Mouse (Mus musculus) heart, embryonic 16.5 days (tissue): ENCODE measurements at regions not wholly inside any gene's neighbourhood (a gene's known extent, or its start where the extent isn't known, plus 50 kb on each side); places are given as distances from the start of the nearest gene placed in this dataset.

ENCODE experiments used
- ATAC-seq: fragments of 200-750 bp; cut with Nextera tagmentation; replicated peaks from 2 replicates; pipeline ENCODE4 v1.8.0; 2017; ENCODE audit warnings: moderate number of reproducible peaks; ENCODE audit not compliant: insufficient read depth, low FRiP score; ENCODE audit errors: extremely low read depth
- H3K27ac ChIP-seq: fragments of 300-500 bp; sonication (generic); 2 replicates; pipeline ENCODE4 v1.5.1; 2014; ENCODE audit warnings: mild to moderate bottlenecking, low read length, control low read depth, moderate library complexity
- H3K27me3 ChIP-seq: fragments of 300-500 bp; sonication (generic); 2 replicates; pipeline ENCODE4 v1.6.1; 2014; ENCODE audit warnings: low read length, mixed read lengths; ENCODE audit not compliant: control insufficient read depth, insufficient read depth
- H3K36me3 ChIP-seq: fragments of 300-500 bp; sonication (generic); 2 replicates; pipeline ENCODE4 v1.6.1; 2014; ENCODE audit not compliant: control insufficient read depth, insufficient read depth
- H3K4me1 ChIP-seq: fragments of 300-500 bp; sonication (generic); 2 replicates; pipeline ENCODE4 v1.6.1; 2014; ENCODE audit warnings: low read length, mixed read lengths; ENCODE audit not compliant: control insufficient read depth, insufficient read depth
- H3K4me2 ChIP-seq: fragments of 300-500 bp; sonication (generic); 2 replicates; pipeline ENCODE4 v1.6.1; 2014; ENCODE audit warnings: low read depth, mild to moderate bottlenecking, control low read depth, low read length
- H3K4me3 ChIP-seq: fragments of 300-500 bp; sonication (generic); 2 replicates; pipeline ENCODE4 v1.5.1; 2014; ENCODE audit warnings: mild to moderate bottlenecking, control low read depth, low read length
- H3K9ac ChIP-seq: fragments of 300-500 bp; sonication (generic); 2 replicates; pipeline ENCODE4 v1.6.1; 2014; ENCODE audit warnings: low read length, control low read depth
- H3K9me3 ChIP-seq: fragments of 300-500 bp; sonication (generic); replicated peaks from 2 replicates; pipeline ENCODE4 v1.6.1; 2016; ENCODE audit warnings: low read length; ENCODE audit not compliant: control insufficient read depth
- WGBS: fragments of 180-500 bp; shearing (Covaris S2); extraction: QIAGEN DNeasy Blood & Tissue Kit; methylation state at CpG from one replicate; pipeline ENCODE4 v1.1.7; 2014; 5-methylcytosine and 5-hydroxymethylcytosine counted together

- 84% methylated on average over 2 of the region's 2 CpGs for WGBS
- H3K4me1 ChIP-seq = no peaks in the 10 kb centered on the region
These were observed 143.4 kb downstream of the Dhx35 start for GRCm38 (mm10) chr2:158937948-158938565.

DNA sequence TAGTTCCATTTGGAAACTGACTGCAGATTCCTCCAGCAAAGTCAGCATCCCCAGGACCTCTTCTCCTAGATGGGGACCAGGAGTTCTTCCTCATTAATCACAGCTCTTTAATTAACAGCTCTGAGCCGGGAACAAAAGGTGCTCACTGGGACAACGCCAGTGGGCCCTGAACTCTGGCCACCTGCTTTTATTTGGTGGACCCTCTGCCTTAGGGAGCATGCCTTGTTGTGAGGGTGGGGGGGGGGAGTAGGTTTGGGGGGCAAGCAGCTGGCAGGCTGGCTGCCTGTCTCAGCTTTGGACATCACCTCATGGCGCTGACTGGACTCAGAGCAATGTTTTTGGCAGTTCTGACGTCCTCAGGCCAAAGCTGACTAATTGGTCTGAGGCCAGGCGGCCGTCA is 154.8 kb downstream of the Dhx35 start:
- WGBS = 45% methylated on average over 6 of the region's 6 CpGs
- H3K27ac ChIP-seq = no peak overlapping the region
- no peaks in the 10 kb centered on the region for H3K4me1 ChIP-seq
- H3K4me3 ChIP-seq = no peak overlapping the region
- no peak for ATAC-seq
- no peak overlapping the region for H3K9ac ChIP-seq
- no peaks in the 10 kb centered on the region for H3K27me3 ChIP-seq
- no peak overlapping the region for H3K4me2 ChIP-seq
- H3K9me3 ChIP-seq = no peaks in the 10 kb centered on the region
- H3K36me3 ChIP-seq = no peaks in the 10 kb centered on the region

More at GRCm38 (mm10) chr2:158937948-158938565, 143.4 kb downstream of the Dhx35 start:
- Histone ChIP-seq H3K36me3 (no peaks in the 10 kb centered on the region), H3K9me3 (peaks cover 6% of the 10 kb centered on the region; the same call in 1 of the 2 replicates), H3K9ac (no peak overlapping the region), H3K4me3 (no peak overlapping the region), H3K27ac (no peak overlapping the region), H3K4me2 (no peak overlapping the region), H3K27me3 (no peaks in the 10 kb centered on the region)
- no peak for ATAC-seq

GRCm38 (mm10) chr2:158951061-158951460 is 156.5 kb downstream of the Dhx35 start:
- Histone ChIP-seq H3K36me3 (no peaks in the 10 kb centered on the region), H3K9me3 (no peaks in the 10 kb centered on the region), H3K4me1 (no peaks in the 10 kb centered on the region), H3K9ac (no peak overlapping the region), H3K4me3 (no peak overlapping the region), H3K27me3 (no peaks in the 10 kb centered on the region), H3K27ac (no peak overlapping the region), H3K4me2 (no peak overlapping the region)
- 28% methylated on average over 3 of the region's 3 CpGs for WGBS
- no peak for ATAC-seq

DNA sequence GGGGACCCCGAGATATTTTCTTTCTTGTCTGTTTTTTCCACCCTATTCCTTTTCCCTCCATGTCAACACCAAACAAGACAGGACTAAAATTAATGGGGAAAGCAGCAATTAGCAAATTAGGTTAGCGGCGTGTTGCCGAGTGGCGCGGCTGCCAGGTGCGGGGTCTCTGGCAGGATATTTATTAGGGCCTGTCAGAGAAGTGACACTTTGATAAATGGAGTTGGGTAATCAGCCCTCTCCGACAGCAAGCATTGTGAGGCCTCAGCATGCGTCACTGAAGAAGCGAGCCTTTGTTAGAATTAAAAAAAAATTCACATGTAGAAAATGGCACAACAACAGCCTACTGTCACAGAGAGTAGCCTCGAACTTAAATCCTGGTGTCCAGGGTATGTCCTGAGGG is 162.3 kb downstream of the Dhx35 start:
- Histone ChIP-seq H3K4me2 (no peak overlapping the region), H3K9ac (no peak overlapping the region), H3K4me1 (no peaks in the 10 kb centered on the region), H3K36me3 (no peaks in the 10 kb centered on the region), H3K4me3 (no peak overlapping the region), H3K27me3 (no peaks in the 10 kb centered on the region), H3K27ac (no peak overlapping the region), H3K9me3 (no peaks in the 10 kb centered on the region)
- WGBS = 72% methylated on average over 11 of the region's 11 CpGs
- ATAC-seq = no peak

DNA sequence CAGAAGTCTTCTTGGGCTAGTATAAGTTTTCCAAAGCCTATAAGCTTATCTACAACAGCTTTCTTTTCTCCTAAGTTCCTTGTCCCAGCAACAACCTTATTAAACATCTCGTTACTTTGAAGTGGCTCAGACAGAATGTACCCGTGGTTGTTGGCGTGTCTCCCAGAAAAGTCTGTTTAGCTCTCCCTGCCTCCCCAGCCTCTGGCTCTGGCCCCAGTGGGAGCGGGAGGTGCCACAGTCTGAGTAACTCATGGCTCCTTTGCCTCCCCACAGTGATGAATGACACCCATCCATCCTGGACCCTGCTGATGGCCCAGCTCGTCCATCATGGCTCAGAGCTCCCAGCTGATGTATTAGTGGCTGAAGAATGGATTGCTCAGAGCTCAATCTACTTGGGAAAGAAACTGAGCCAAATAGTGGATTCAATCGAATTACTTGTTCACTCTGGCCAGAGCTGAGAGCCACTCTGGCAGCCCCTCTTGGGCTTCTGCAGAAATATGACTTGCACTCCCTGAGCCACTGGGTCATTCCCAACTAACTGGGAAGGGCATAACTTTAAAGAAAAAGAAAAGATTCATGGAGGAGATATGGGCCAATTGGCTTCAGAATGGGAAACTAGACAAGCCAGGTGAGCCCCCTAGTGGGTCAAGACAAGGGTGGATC is 170.5 kb downstream of the Dhx35 start:
- Histone ChIP-seq H3K4me3 (no peak overlapping the region), H3K4me1 (no peaks in the 10 kb centered on the region), H3K9ac (no peak overlapping the region), H3K4me2 (no peak overlapping the region), H3K27me3 (no peaks in the 10 kb centered on the region), H3K27ac (no peak overlapping the region), H3K36me3 (no peaks in the 10 kb centered on the region), H3K9me3 (no peaks in the 10 kb centered on the region)
- no peak for ATAC-seq
- 47% methylated on average over 6 of the region's 6 CpGs for WGBS

DNA sequence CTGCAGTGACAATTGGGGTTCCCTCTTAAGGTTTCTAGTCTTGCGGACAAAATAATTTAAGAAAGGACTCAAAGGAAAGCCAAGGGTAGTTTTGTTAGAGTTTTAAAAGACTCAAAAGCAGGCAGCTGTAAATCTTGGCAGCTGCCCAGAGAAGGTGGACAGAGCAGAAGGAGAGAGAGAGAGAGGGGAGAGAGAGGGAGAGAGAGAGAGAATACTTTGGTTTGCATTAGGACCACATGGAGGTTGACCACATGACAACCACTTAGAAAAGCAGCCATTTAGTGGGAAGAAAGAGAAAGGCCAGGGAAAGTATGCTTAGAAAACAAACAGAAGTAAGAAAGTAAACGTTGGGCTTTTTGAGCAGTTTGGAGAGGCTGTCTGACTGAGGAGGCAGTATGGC is 177.6 kb downstream of the Dhx35 start:
- WGBS = 52% methylated on average over 2 of the region's 2 CpGs

GRCm38 (mm10) chr2:158985529-158986148 is 191.0 kb downstream of the Dhx35 start:
- Histone ChIP-seq H3K4me2 (no peak overlapping the region), H3K9me3 (no peaks in the 10 kb centered on the region), H3K27me3 (no peaks in the 10 kb centered on the region), H3K36me3 (no peaks in the 10 kb centered on the region), H3K4me3 (no peak overlapping the region), H3K27ac (no peak overlapping the region), H3K9ac (no peak overlapping the region), H3K4me1 (no peaks in the 10 kb centered on the region)
- WGBS = 66% methylated on average over 17 of the region's 17 CpGs
- no peak for ATAC-seq

More for the DNA sequence above, 177.6 kb downstream of the Dhx35 start:
- Histone ChIP-seq H3K9me3 (no peaks in the 10 kb centered on the region), H3K9ac (no peak overlapping the region), H3K4me1 (no peaks in the 10 kb centered on the region), H3K27ac (no peak overlapping the region), H3K4me2 (no peak overlapping the region), H3K27me3 (no peaks in the 10 kb centered on the region), H3K36me3 (no peaks in the 10 kb centered on the region), H3K4me3 (no peak overlapping the region)
- ATAC-seq = no peak

GRCm38 (mm10) chr2:159002481-159003186 is 208.0 kb downstream of the Dhx35 start:
- WGBS = 51% methylated on average over 17 of the region's 17 CpGs
- H3K4me2 ChIP-seq = no peak overlapping the region
- H3K4me1 ChIP-seq = no peaks in the 10 kb centered on the region
- H3K9ac ChIP-seq = no peak overlapping the region
- no peak for ATAC-seq
- no peak overlapping the region for H3K27ac ChIP-seq
- H3K9me3 ChIP-seq = no peaks in the 10 kb centered on the region
- H3K27me3 ChIP-seq = no peaks in the 10 kb centered on the region
- no peaks in the 10 kb centered on the region for H3K36me3 ChIP-seq
- no peak overlapping the region for H3K4me3 ChIP-seq

- Histone ChIP-seq H3K4me2 (no peak overlapping the region), H3K36me3 (no peaks in the 10 kb centered on the region), H3K27ac (no peak overlapping the region), H3K4me1 (no peaks in the 10 kb centered on the region), H3K27me3 (no peaks in the 10 kb centered on the region), H3K9ac (no peak overlapping the region), H3K4me3 (no peak overlapping the region), H3K9me3 (no peaks in the 10 kb centered on the region)
- 67% methylated on average over 4 of the region's 4 CpGs for WGBS
- ATAC-seq = no peak
These were observed 208.5 kb downstream of the Dhx35 start for GRCm38 (mm10) chr2:159003187-159003497.
